Mouse (Mus musculus): Measurements from ENCODE around the gene Ndrg2.

GRCm38 (mm10) chr14:51904706-51905105, 9.3 kb downstream of the Ndrg2 start:
- no peak for TF ChIP-seq POLR2A (IDR thresholded peaks at IDR 0.05; ENCODE audit: borderline replicate concordance, control insufficient read depth, low read depth, low read length)
- no peak for TF ChIP-seq CTCF (IDR thresholded peaks at IDR 0.05; ENCODE audit: control insufficient read depth, insufficient read depth, low read length)
